Mouse (Mus musculus) c-Kit-negative CD71-positive TER-119-positive erythroid progenitor cells, embryonic 14.5 days (primary cell): ENCODE results near the gene Agap2.

Experiments
- DNase-seq: peaks from one replicate; pipeline ENCODE4 v3.0.0-alpha.2; 2013; ENCODE audit warnings: low read depth, low spot score

Gene Agap2

GRCm38 (mm10) chr10:127075080-127075479, at the start of gene Agap2:
Agap2 (plus strand) TSS chr10:127075284.
- DNase-seq, result no peak

- peak; percentile 73 for DNase-seq
Observed at GRCm38 (mm10) chr10:127030336-127031296, 44.5 kb upstream of the Agap2 start, which contains the start of gene Tsfm. Tsfm (minus strand) TSS chr10:127030840.

GRCm38 (mm10) chr10:127033301-127033741, 41.8 kb upstream of the Agap2 start:
- no peak for DNase-seq

- DNase-seq, result no peak
Observed at GRCm38 (mm10) chr10:127036273-127036672, 38.8 kb upstream of the Agap2 start.

GRCm38 (mm10) chr10:127037641-127038040, 37.4 kb upstream of the Agap2 start:
- no peak for DNase-seq

- no peak for DNase-seq
Observed at GRCm38 (mm10) chr10:127040569-127041214, 34.4 kb upstream of the Agap2 start.

- DNase-seq, result no peak
Observed at GRCm38 (mm10) chr10:127041274-127041766, 33.8 kb upstream of the Agap2 start, which contains the start of the genes Mettl1 and Eef1akmt3. Mettl1 (plus strand) TSS chr10:127041414. Eef1akmt3 (minus strand) TSS chr10:127041513.

- DNase-seq, result no peak
Observed at GRCm38 (mm10) chr10:127041774-127042338, 33.2 kb upstream of the Agap2 start.

- DNase-seq, result no peak
Observed at GRCm38 (mm10) chr10:127042468-127043115, 32.5 kb upstream of the Agap2 start.

GRCm38 (mm10) chr10:127043187-127043586, 31.9 kb upstream of the Agap2 start:
- DNase-seq, result no peak

GRCm38 (mm10) chr10:127047954-127048353, 27.1 kb upstream of the Agap2 start, which contains the start of gene Cyp27b1:
Cyp27b1 (plus strand) TSS chr10:127048250.
- no peak for DNase-seq

- DNase-seq, result no peak
Observed at GRCm38 (mm10) chr10:127048608-127049394, 26.3 kb upstream of the Agap2 start.

GRCm38 (mm10) chr10:127049395-127050118, 25.5 kb upstream of the Agap2 start:
- DNase-seq, result no peak

GRCm38 (mm10) chr10:127050119-127050474, 25.0 kb upstream of the Agap2 start:
- no peak for DNase-seq

- no peak for DNase-seq
Observed at GRCm38 (mm10) chr10:127054646-127055045, 20.4 kb upstream of the Agap2 start.

GRCm38 (mm10) chr10:127055406-127055805, 19.7 kb upstream of the Agap2 start:
- DNase-seq, result no peak

- no peak for DNase-seq
Observed at GRCm38 (mm10) chr10:127056490-127056889, 18.6 kb upstream of the Agap2 start.

GRCm38 (mm10) chr10:127058161-127058560, 16.9 kb upstream of the Agap2 start:
- DNase-seq, result no peak

GRCm38 (mm10) chr10:127058708-127059107, 16.4 kb upstream of the Agap2 start:
- no peak for DNase-seq
